Mouse (Mus musculus): ENCODE measurements around the gene Cog8. TPM values are rescaled to one million over a fixed set of nuclear protein-coding genes. Genes with fewer than 3 reads are reported as not detected.
A peak's percentile ranks its signal among the peaks of the same experiment; 100 is the strongest.

The Cog8 gene
- polyA plus RNA-seq, 1 experiment from 2014 or later: 35.0 TPM

- Histone ChIP-seq H3K9ac (replicated peaks; ENCODE audit: low read length) (no peak overlapping the region), H3K4me2 (replicated peaks; ENCODE audit: low read depth, low read length) (no peak overlapping the region), H3K36me3 (ENCODE audit: insufficient read depth, low read length) (peaks cover 72% of the 10 kb centered on the region), H3K27me3 (ENCODE audit: insufficient read depth, low read length) (no peaks in the 10 kb centered on the region), H3K9me3 (ENCODE audit: low read length) (no peaks in the 10 kb centered on the region), H3K27ac (ENCODE audit: low read length) (no peak overlapping the region), H3K4me3 (ENCODE audit: low read length) (no peak overlapping the region), H3K4me1 (ENCODE audit: insufficient read depth, low read length) (no peaks in the 10 kb centered on the region)
- 88% methylated on average over 7 of the region's 7 CpGs for WGBS
- no peak for ATAC-seq (ENCODE audit: low FRiP score, low TSS enrichment)
Measured at GRCm38 (mm10) chr8:107076239-107076888, 19.9 kb upstream of the Cog8 start.

DNA sequence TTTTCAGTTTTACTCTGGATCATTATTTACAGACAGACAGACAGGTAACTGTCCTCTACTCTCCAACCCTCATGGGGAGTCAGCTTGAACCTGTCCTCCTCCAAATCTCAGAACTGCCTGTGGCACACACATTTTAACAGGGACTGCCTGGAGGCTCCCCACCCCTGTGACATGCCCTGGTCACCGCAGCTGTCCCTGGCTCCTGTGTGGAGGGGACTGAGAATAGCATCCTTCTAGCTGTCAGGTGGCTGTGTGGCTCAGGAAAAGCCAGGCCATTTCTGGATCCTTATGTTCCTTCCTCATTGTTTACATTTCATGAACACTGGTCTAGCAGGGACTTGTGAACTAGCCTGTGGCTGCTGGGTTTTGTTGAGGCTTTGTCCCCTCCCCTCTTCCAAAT lies 17.6 kb upstream of the Cog8 start:
- no peak overlapping the region for H3K9ac ChIP-seq (replicated peaks; ENCODE audit: low read length)
- 92% methylated on average over 1 of the region's 1 CpGs for WGBS
- H3K36me3 ChIP-seq (ENCODE audit: insufficient read depth, low read length): peaks cover 70% of the 10 kb centered on the region
- ATAC-seq (ENCODE audit: low FRiP score, low TSS enrichment): no peak
- no peaks in the 10 kb centered on the region for H3K4me1 ChIP-seq (ENCODE audit: insufficient read depth, low read length)
- no peak overlapping the region for H3K4me2 ChIP-seq (replicated peaks; ENCODE audit: low read depth, low read length)
- no peaks in the 10 kb centered on the region for H3K9me3 ChIP-seq (ENCODE audit: low read length)
- H3K27ac ChIP-seq (ENCODE audit: low read length): no peak overlapping the region
- no peak overlapping the region for H3K4me3 ChIP-seq (ENCODE audit: low read length)
- H3K27me3 ChIP-seq (ENCODE audit: insufficient read depth, low read length): no peaks in the 10 kb centered on the region

DNA sequence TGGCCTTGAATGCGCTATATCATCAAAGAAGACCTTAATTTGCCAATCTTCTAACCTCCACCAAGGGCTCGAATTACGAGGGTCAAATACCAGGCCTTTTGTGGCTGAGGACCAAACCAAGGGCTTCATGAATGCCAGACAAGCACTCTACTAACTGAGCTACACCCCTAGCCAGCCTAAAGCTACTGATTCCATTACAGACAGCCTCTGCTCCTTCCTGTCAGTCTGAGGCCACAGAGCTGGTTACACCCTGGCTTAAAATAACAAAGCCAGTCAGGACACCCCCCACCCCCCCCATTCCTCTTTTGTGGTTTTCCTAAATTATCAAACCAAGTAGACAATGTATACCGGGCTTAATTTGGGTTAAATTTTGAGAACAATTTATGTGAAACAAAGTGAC lies 17.2 kb upstream of the Cog8 start:
- no peak for ATAC-seq (ENCODE audit: low FRiP score, low TSS enrichment)
- H3K27me3 ChIP-seq (ENCODE audit: insufficient read depth, low read length): no peaks in the 10 kb centered on the region

DNA sequence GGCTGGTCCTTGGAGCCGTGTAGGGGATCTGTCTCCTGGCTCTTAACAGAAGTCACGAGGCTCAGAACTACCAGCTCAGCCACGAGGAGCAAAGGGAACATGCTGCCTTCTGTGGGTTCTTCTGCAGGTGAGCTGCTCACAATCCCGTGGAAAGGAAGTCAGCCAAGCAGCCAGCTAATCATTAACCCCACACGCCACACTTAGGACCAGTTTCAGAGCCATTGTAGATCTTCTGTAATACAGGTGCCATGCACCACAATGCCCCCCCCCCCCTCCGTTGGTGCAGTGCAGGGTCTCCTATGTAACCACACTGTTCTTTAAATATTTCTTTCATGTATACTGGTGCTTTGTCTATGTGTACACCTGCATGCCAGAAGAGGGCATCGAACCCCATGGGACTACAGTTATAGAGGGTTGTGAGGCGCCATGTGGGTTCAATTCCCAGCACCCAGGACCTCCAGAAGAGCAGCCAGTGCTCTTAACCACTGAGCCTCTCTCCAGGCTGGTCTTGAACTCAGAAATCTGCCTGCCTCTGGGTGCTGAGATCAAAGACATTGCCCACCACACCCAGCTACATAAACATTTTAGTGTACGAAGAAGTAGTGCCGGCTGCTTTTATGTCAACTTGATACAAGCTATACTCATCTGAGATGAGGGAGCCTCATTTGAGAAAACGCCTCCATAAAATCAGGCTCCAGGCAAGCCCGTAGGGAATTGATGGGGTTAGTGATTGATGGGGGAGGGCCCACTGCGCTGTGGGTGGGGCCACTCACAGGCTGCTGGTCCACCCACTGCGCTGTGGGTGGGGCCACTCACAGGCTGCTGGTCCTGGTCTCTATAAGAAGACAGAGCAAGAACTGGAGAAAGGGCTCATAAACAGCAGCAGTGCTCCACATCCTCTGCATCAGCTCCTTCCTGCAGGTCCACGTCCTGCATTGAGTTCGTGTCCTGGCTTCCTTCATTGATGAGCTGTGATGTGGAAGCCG lies 9.3 kb upstream of the Cog8 start, which contains the start of gene Tmed6:
Gene Tmed6, minus strand, starts transcription at position 134 of the 986 bp plus-strand sequence.
- Histone ChIP-seq H3K36me3 (ENCODE audit: insufficient read depth, low read length) (peaks cover 11% of the 10 kb centered on the region), H3K4me1 (ENCODE audit: insufficient read depth, low read length) (peaks cover 8% of the 10 kb centered on the region; the same call in 1 of the 2 replicates), H3K27ac (ENCODE audit: low read length) (peak within 1 kb of the TSS; percentile 65), H3K4me3 (ENCODE audit: low read length) (no peak within 1 kb of the TSS), H3K27me3 (ENCODE audit: insufficient read depth, low read length) (no peaks in the 10 kb centered on the region), H3K4me2 (replicated peaks; ENCODE audit: low read depth, low read length) (no peak within 1 kb of the TSS; the same call in 1 of the 2 replicates), H3K9ac (replicated peaks; ENCODE audit: low read length) (no peak within 1 kb of the TSS), H3K9me3 (ENCODE audit: low read length) (no peaks in the 10 kb centered on the region)
- ATAC-seq (ENCODE audit: low FRiP score, low TSS enrichment): peak; percentile 72
- WGBS: 48% methylated on average over 17 of the region's 17 CpGs

More for the DNA sequence above, 17.2 kb upstream of the Cog8 start:
- 84% methylated on average over 4 of the region's 4 CpGs for WGBS
- H3K9ac ChIP-seq (replicated peaks; ENCODE audit: low read length): no peak overlapping the region
- no peak overlapping the region for H3K4me2 ChIP-seq (replicated peaks; ENCODE audit: low read depth, low read length)
- H3K9me3 ChIP-seq (ENCODE audit: low read length): no peaks in the 10 kb centered on the region
- no peak overlapping the region for H3K27ac ChIP-seq (ENCODE audit: low read length)
- no peak overlapping the region for H3K4me3 ChIP-seq (ENCODE audit: low read length)
- peaks cover 65% of the 10 kb centered on the region for H3K36me3 ChIP-seq (ENCODE audit: insufficient read depth, low read length)
- no peaks in the 10 kb centered on the region for H3K4me1 ChIP-seq (ENCODE audit: insufficient read depth, low read length)

GRCm38 (mm10) chr8:107062613-107063012 lies 6.1 kb upstream of the Cog8 start:
- Histone ChIP-seq H3K4me1 (ENCODE audit: insufficient read depth, low read length) (peaks cover 13% of the 10 kb centered on the region), H3K27ac (ENCODE audit: low read length) (no peak overlapping the region), H3K27me3 (ENCODE audit: insufficient read depth, low read length) (no peaks in the 10 kb centered on the region), H3K36me3 (ENCODE audit: insufficient read depth, low read length) (peaks cover 20% of the 10 kb centered on the region), H3K4me3 (ENCODE audit: low read length) (no peak overlapping the region), H3K9me3 (ENCODE audit: low read length) (no peaks in the 10 kb centered on the region), H3K4me2 (replicated peaks; ENCODE audit: low read depth, low read length) (no peak overlapping the region), H3K9ac (replicated peaks; ENCODE audit: low read length) (no peak overlapping the region)
- 95% methylated on average over 1 of the region's 1 CpGs for WGBS
- ATAC-seq (ENCODE audit: low FRiP score, low TSS enrichment): no peak

GRCm38 (mm10) chr8:107056973-107057369 lies 482 bp upstream of the Cog8 start:
- WGBS: under 1% methylated on average over 33 of the region's 33 CpGs
- 0 out of 2 replicates have a peak, but pooled peaks cover under 1% of the 10 kb centered on the region for H3K9me3 ChIP-seq (ENCODE audit: low read length)
- H3K9ac ChIP-seq (replicated peaks; ENCODE audit: low read length): peak overlapping the region; percentile 93
- no peaks in the 10 kb centered on the region for H3K27me3 ChIP-seq (ENCODE audit: insufficient read depth, low read length)
- peak overlapping the region; percentile 79 for H3K4me2 ChIP-seq (replicated peaks; ENCODE audit: low read depth, low read length)
- H3K4me1 ChIP-seq (ENCODE audit: insufficient read depth, low read length): peaks cover 23% of the 10 kb centered on the region
- peaks cover 47% of the 10 kb centered on the region for H3K36me3 ChIP-seq (ENCODE audit: insufficient read depth, low read length)
- ATAC-seq (ENCODE audit: low FRiP score, low TSS enrichment): peak; percentile 80
- H3K27ac ChIP-seq (ENCODE audit: low read length): peak overlapping the region; percentile 41
- H3K4me3 ChIP-seq (ENCODE audit: low read length): peak overlapping the region; percentile 99

DNA sequence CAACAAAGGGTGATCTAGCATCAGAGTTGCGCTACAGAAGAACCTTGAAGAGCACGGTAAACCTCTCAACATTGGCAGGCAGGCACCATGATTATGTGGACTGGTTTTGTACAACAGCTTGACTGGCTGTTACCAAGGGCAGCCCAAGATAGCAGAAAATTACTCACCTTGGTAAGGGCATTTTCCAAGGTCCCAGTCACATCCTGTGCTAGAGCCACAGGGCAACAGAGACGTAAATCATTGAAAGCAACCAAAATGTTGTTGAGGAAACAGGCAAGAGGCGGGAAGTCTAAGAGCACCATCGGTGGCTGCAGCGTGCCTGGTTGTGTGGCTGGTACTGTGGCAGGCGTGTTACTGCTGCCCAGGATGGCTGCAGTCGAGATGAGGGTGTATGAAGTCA lies 4.4 kb downstream of the Cog8 start:
- Histone ChIP-seq H3K36me3 (ENCODE audit: insufficient read depth, low read length) (peaks cover 51% of the 10 kb centered on the region), H3K9ac (replicated peaks; ENCODE audit: low read length) (no peak overlapping the region), H3K4me2 (replicated peaks; ENCODE audit: low read depth, low read length) (no peak overlapping the region), H3K27ac (ENCODE audit: low read length) (no peak overlapping the region), H3K9me3 (ENCODE audit: low read length) (peaks cover 3% of the 10 kb centered on the region; the same call in 1 of the 2 replicates), H3K4me1 (ENCODE audit: insufficient read depth, low read length) (peaks cover 19% of the 10 kb centered on the region), H3K4me3 (ENCODE audit: low read length) (no peak overlapping the region), H3K27me3 (ENCODE audit: insufficient read depth, low read length) (no peaks in the 10 kb centered on the region)
- 90% methylated on average over 8 of the region's 8 CpGs for WGBS
- ATAC-seq (ENCODE audit: low FRiP score, low TSS enrichment): no peak

DNA sequence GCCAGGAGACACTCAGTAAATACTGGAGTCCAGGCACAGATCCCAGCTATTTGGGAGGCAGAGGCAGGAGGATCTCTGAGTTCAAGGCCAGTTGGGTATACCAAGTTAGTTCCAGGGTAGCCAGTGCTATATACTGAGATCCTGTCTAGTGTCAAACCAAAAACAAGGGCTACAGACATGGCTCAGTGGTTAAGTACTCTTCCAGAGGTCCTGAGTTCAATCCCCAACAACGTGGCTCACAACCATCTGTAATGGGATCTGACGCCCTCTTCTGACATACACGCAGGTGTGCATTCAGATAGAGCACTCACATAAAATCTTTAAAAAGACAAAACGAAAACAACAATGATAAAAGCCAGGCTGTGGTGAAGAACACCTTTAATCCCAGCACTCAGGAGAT lies 7.0 kb downstream of the Cog8 start:
- H3K4me1 ChIP-seq (ENCODE audit: insufficient read depth, low read length): peaks cover 6% of the 10 kb centered on the region
- H3K27ac ChIP-seq (ENCODE audit: low read length): no peak overlapping the region
- H3K4me2 ChIP-seq (replicated peaks; ENCODE audit: low read depth, low read length): peak overlapping the region; percentile 85; the same call in 1 of the 2 replicates
- H3K36me3 ChIP-seq (ENCODE audit: insufficient read depth, low read length): peaks cover 72% of the 10 kb centered on the region
- peaks cover 3% of the 10 kb centered on the region; the same call in 1 of the 2 replicates for H3K9me3 ChIP-seq (ENCODE audit: low read length)
- no peaks in the 10 kb centered on the region for H3K27me3 ChIP-seq (ENCODE audit: insufficient read depth, low read length)
- peak overlapping the region; percentile 86; the same call in 1 of the 2 replicates for H3K4me3 ChIP-seq (ENCODE audit: low read length)
- no peak overlapping the region for H3K9ac ChIP-seq (replicated peaks; ENCODE audit: low read length)
- 90% methylated on average over 4 of the region's 4 CpGs for WGBS
- ATAC-seq (ENCODE audit: low FRiP score, low TSS enrichment): no peak

GRCm38 (mm10) chr8:107048061-107048941 lies 8.2 kb downstream of the Cog8 start, which contains the start of gene Pdf:
Gene Pdf (minus strand): TSS chr8:107048614.
- Histone ChIP-seq H3K27me3 (ENCODE audit: insufficient read depth, low read length) (no peaks in the 10 kb centered on the region), H3K9me3 (ENCODE audit: low read length) (peaks cover 3% of the 10 kb centered on the region; the same call in 1 of the 2 replicates), H3K9ac (replicated peaks; ENCODE audit: low read length) (peak within 1 kb of the TSS; percentile 89), H3K36me3 (ENCODE audit: insufficient read depth, low read length) (peaks cover 73% of the 10 kb centered on the region), H3K4me2 (replicated peaks; ENCODE audit: low read depth, low read length) (peak within 1 kb of the TSS; percentile 85), H3K4me3 (ENCODE audit: low read length) (peak within 1 kb of the TSS; percentile 86), H3K4me1 (ENCODE audit: insufficient read depth, low read length) (peaks cover 6% of the 10 kb centered on the region), H3K27ac (ENCODE audit: low read length) (peak within 1 kb of the TSS; percentile 93)
- peak; percentile 87 for ATAC-seq (ENCODE audit: low FRiP score, low TSS enrichment)
- under 1% methylated on average over 85 of the region's 87 CpGs for WGBS
